Mouse (Mus musculus): ENCODE data around the gene Slc25a22. TPM values are rescaled to one million over a fixed set of nuclear protein-coding genes. Genes with fewer than 3 reads are reported as not detected.

Slc25a22 gene
- polyA plus RNA-seq, 1 experiment from 2014 or later, result 33.9 TPM

DNA sequence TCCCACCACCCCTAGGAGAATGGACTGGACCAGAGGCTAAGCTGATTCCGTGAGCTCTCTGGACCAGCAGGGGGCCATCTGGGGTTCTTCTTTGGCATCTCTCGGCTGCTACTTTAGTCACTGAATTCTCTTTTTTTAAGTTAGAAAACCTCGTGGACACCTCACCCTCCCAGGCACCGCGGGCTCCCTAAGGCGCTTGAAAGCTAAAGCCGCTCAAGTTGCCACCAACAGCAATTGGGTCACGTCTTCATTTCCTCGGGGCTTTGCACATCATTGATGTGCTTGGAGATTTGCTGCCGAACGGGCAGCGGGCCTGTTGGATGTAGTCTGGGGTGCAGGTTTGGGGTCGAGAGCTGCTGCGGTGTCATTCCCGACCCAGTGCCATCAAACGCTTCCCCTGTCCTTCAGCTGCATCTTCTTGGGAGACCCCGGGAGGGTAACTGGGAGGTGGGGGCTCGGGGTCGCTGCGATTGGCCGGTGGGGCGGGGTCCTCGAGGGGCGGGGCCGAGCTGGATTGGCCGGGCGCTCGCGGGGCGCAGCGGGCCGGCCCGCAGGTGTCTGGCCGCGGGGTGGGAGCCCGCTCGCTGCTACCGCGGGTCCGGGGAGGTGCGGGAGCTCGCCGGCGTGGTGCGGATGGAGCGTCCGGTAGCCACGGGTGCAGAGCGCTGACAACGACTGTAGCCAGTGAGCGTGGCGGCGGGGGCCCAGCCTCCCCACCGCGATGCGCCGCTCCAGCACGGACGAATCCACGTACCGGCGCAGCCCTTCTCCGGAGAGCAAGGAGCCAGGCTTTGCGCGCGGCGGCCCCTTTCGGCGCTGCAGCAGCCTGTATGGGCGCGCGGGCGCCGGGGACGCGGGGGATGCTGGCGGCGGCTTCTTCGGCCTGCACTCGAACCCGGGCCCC lies 44.1 kb upstream of the Slc25a22 start:
- Histone ChIP-seq H3K36me3 (ENCODE audit: control insufficient read depth, insufficient read depth, low read length) (no peaks in the 10 kb centered on the region), H3K4me2 (replicated peaks; ENCODE audit: low read depth, low read length) (peak overlapping the region; percentile 99), H3K9me3 (ENCODE audit: control insufficient read depth, low read length) (no peaks in the 10 kb centered on the region), H3K27ac (ENCODE audit: low read depth, low read length) (peak overlapping the region; percentile 17; the same call in 1 of the 2 replicates), H3K27me3 (ENCODE audit: control insufficient read depth, insufficient read depth, low read length) (peaks cover 16% of the 10 kb centered on the region), H3K4me1 (replicated peaks; ENCODE audit: control insufficient read depth, insufficient read depth, low read length) (peaks cover 5% of the 10 kb centered on the region; the same call in 1 of the 2 replicates), H3K4me3 (ENCODE audit: low read depth, low read length) (peak overlapping the region; percentile 62), H3K9ac (ENCODE audit: low read depth, low read length) (peak overlapping the region; percentile 62)
- WGBS, result under 1% methylated on average over 68 of the region's 81 CpGs
- peak; percentile 69 for ATAC-seq (ENCODE audit: low FRiP score)
- DNase-seq (ENCODE audit: low spot score), result peak; percentile 77

DNA sequence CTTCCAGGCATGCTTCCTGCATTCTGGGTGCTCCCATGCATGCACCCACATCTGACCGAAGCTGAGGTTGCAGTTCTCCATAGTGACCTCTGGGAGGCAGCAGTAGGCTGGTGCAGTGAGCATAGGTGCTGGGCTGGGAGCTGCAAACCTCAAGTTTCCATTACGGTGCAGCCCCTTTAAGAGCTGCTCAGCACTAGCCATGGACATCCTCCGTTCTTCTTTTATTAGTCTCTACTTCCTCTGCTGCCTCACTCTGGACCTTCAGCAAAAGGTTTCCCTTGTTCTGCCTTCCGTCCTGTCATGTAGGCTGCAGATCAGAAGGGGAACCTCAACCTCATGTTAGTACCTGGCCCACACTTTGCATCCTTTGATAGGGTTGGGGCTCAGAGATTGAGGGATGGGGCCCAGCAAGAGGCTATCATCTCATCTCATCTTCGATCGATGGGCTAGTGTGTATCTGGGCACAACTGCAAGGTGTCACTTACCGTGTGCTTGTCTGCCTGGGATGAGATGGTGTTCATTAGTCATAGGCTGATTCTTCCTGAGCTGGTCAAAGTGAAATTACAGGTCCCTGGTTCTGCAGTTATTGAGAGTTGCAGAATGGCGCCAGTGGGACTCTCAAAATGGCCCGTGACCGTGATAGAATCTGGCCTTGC lies 43.3 kb upstream of the Slc25a22 start:
- 12% methylated on average over 10 of the region's 10 CpGs for WGBS
- no peak overlapping the region for H3K27ac ChIP-seq (ENCODE audit: low read depth, low read length)
- no peaks in the 10 kb centered on the region for H3K36me3 ChIP-seq (ENCODE audit: control insufficient read depth, insufficient read depth, low read length)
- no peaks in the 10 kb centered on the region for H3K9me3 ChIP-seq (ENCODE audit: control insufficient read depth, low read length)
- ATAC-seq (ENCODE audit: low FRiP score) (peak; percentile 36; the same call in 1 of the 2 replicates), DNase-seq (ENCODE audit: low spot score) (peak; percentile 82)
- peaks cover 23% of the 10 kb centered on the region for H3K27me3 ChIP-seq (ENCODE audit: control insufficient read depth, insufficient read depth, low read length)
- H3K9ac ChIP-seq (ENCODE audit: low read depth, low read length), result no peak overlapping the region
- H3K4me1 ChIP-seq (replicated peaks; ENCODE audit: control insufficient read depth, insufficient read depth, low read length), result peaks cover 5% of the 10 kb centered on the region; the same call in 1 of the 2 replicates
- H3K4me3 ChIP-seq (ENCODE audit: low read depth, low read length), result peak overlapping the region; percentile 62
- H3K4me2 ChIP-seq (replicated peaks; ENCODE audit: low read depth, low read length), result peak overlapping the region; percentile 99

DNA sequence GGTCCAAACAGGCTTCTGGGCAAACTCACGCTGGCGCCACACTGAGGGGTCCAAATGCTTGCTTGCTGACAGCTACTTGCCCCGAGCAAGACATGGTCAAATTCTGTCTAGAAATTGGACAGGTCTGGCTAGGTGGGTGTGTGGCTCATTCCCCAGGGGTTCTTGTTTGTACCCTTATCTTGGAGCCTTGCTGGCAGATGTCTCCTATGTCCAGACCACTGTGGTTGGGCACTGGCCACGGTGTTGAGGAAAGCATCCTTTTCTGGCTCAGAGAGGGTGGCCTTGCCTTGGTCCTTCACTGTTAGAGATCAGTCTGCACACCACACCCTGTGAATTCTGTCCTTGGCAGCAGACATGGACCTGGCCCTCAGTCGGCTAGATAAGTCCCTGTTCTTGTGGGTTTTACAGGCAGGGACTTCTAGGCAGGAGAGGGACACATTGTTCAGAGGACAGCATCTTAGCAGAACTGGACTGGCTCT lies 40.6 kb upstream of the Slc25a22 start:
- Histone ChIP-seq H3K9ac (ENCODE audit: low read depth, low read length) (no peak overlapping the region), H3K27me3 (ENCODE audit: control insufficient read depth, insufficient read depth, low read length) (peaks cover 23% of the 10 kb centered on the region), H3K9me3 (ENCODE audit: control insufficient read depth, low read length) (no peaks in the 10 kb centered on the region), H3K4me1 (replicated peaks; ENCODE audit: control insufficient read depth, insufficient read depth, low read length) (peaks cover 9% of the 10 kb centered on the region; the same call in 1 of the 2 replicates), H3K36me3 (ENCODE audit: control insufficient read depth, insufficient read depth, low read length) (no peaks in the 10 kb centered on the region), H3K4me3 (ENCODE audit: low read depth, low read length) (no peak overlapping the region), H3K27ac (ENCODE audit: low read depth, low read length) (no peak overlapping the region), H3K4me2 (replicated peaks; ENCODE audit: low read depth, low read length) (no peak overlapping the region)
- DNase-seq (ENCODE audit: low spot score) (no peak), ATAC-seq (ENCODE audit: low FRiP score) (no peak)
- WGBS, result 80% methylated on average over 5 of the region's 5 CpGs

DNA sequence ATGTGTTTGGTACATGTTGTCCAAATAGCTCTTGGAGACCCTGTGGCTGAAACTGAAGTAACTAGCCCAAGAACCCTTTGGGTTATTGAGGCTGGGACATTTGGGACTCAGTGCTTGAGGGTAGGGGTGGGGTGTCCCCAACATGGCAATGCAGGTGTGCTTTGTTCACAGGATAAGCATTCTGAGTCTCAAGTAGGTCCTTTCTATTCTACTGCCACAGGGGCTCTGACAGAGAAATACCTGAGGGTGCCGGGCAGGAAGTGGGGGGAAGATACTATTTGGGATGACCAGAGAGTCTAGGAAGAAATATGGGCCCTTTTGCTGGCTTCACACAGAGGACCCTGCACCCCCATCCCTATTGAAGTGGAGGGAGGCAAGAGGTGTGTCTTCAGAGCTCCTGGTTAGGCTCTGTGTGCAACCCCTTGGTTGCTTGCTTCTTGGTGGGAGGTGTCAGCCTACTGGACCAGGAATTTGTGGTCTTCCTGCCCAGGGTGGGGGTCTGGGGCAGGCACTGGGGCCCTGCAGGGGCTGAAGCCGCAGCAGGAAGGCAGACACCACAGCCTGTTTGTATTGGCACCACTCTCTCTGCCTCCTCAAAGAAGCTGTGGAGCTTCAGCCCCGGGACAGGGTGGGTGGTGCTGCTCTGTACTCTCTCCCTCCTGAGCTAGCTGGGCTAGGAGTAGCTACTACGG lies 40.0 kb upstream of the Slc25a22 start:
- WGBS, result 65% methylated on average over 4 of the region's 4 CpGs

DNA sequence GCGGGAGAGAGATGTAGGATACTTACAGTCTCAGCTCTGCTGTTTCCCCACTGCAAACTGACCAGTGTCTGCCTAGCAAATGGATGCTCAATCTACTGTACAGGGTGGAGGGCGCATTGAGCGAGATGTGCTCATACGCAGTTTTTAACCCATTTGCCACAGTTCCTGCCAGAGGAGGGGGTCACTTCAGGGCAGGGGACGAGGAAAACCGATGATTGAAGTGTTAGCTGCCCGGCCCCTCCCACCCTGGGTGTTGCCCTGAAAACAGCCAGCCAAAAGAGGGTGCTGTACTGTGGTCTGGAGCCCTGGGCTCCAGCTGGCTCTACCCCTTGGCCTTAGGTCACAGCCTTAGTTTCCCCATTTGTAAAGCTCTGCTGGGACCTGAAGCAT lies 39.3 kb upstream of the Slc25a22 start:
- 17% methylated on average over 7 of the region's 7 CpGs for WGBS
- no peak overlapping the region for H3K4me3 ChIP-seq (ENCODE audit: low read depth, low read length)
- H3K9me3 ChIP-seq (ENCODE audit: control insufficient read depth, low read length), result no peaks in the 10 kb centered on the region
- H3K27me3 ChIP-seq (ENCODE audit: control insufficient read depth, insufficient read depth, low read length), result peaks cover 11% of the 10 kb centered on the region
- peaks cover 9% of the 10 kb centered on the region; the same call in 1 of the 2 replicates for H3K4me1 ChIP-seq (replicated peaks; ENCODE audit: control insufficient read depth, insufficient read depth, low read length)
- DNase-seq (ENCODE audit: low spot score), result no peak
- no peak overlapping the region for H3K9ac ChIP-seq (ENCODE audit: low read depth, low read length)
- H3K36me3 ChIP-seq (ENCODE audit: control insufficient read depth, insufficient read depth, low read length), result no peaks in the 10 kb centered on the region
- no peak for ATAC-seq (ENCODE audit: low FRiP score)
- no peak overlapping the region for H3K4me2 ChIP-seq (replicated peaks; ENCODE audit: low read depth, low read length)
- peak overlapping the region; percentile 39; the same call in 1 of the 2 replicates for H3K27ac ChIP-seq (ENCODE audit: low read depth, low read length)

More for the DNA sequence above, 40.0 kb upstream of the Slc25a22 start:
- H3K36me3 ChIP-seq (ENCODE audit: control insufficient read depth, insufficient read depth, low read length), result no peaks in the 10 kb centered on the region
- no peaks in the 10 kb centered on the region for H3K9me3 ChIP-seq (ENCODE audit: control insufficient read depth, low read length)
- no peak for ATAC-seq (ENCODE audit: low FRiP score)
- H3K4me2 ChIP-seq (replicated peaks; ENCODE audit: low read depth, low read length), result no peak overlapping the region
- H3K4me3 ChIP-seq (ENCODE audit: low read depth, low read length), result no peak overlapping the region
- H3K27ac ChIP-seq (ENCODE audit: low read depth, low read length), result no peak overlapping the region
- H3K9ac ChIP-seq (ENCODE audit: low read depth, low read length), result no peak overlapping the region
- H3K27me3 ChIP-seq (ENCODE audit: control insufficient read depth, insufficient read depth, low read length), result peaks cover 17% of the 10 kb centered on the region
- DNase-seq (ENCODE audit: low spot score), result no peak
- peaks cover 9% of the 10 kb centered on the region; the same call in 1 of the 2 replicates for H3K4me1 ChIP-seq (replicated peaks; ENCODE audit: control insufficient read depth, insufficient read depth, low read length)

DNA sequence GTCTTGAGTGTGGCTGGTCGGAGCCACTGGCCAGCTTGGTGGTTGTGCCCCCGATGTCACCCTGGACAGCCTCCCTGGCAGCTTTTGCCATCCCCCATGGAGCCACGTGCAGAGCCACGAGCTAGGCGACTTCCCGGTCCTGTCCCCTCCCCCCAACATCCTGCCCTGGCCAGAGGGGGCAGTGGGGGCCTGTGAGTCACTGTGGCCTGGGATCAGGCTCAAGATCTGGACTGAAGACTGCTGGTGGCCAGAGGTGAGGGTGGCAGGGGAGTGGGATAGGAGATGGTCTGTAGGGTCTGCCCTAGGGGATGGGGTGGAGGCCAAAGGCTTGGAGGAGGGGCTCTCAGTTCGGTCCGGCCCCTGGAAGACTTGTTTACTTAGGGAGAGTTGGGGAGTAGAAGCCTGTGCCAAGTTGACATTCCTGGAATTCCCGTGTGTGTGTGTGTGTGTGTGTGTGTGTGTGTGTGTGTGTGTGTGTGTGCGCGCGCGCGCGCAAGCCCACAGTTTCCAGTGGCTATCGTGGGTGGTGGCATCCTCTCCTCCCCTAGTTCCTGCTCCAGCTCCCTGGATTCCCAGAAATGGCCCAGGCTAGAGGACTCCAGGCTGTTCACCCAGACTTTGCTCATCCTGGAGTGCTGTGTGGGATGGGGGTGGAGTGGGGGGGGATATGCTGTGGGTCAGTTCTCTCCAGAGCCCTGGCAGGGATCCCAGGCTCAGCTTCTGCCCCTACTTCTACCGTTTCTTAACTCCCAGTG lies 38.7 kb upstream of the Slc25a22 start:
- Histone ChIP-seq H3K4me3 (ENCODE audit: low read depth, low read length) (peak overlapping the region; percentile 85), H3K9me3 (ENCODE audit: control insufficient read depth, low read length) (no peaks in the 10 kb centered on the region), H3K36me3 (ENCODE audit: control insufficient read depth, insufficient read depth, low read length) (peaks cover 1% of the 10 kb centered on the region; the same call in 1 of the 2 replicates), H3K27me3 (ENCODE audit: control insufficient read depth, insufficient read depth, low read length) (peaks cover 11% of the 10 kb centered on the region), H3K27ac (ENCODE audit: low read depth, low read length) (peak overlapping the region; percentile 39; the same call in 1 of the 2 replicates), H3K9ac (ENCODE audit: low read depth, low read length) (no peak overlapping the region), H3K4me2 (replicated peaks; ENCODE audit: low read depth, low read length) (peak overlapping the region; percentile 89), H3K4me1 (replicated peaks; ENCODE audit: control insufficient read depth, insufficient read depth, low read length) (peaks cover 9% of the 10 kb centered on the region; the same call in 1 of the 2 replicates)
- DNase-seq (ENCODE audit: low spot score) (peak; percentile 49), ATAC-seq (ENCODE audit: low FRiP score) (peak; percentile 31; the same call in 1 of the 2 replicates)
- WGBS, result 11% methylated on average over 15 of the region's 17 CpGs

DNA sequence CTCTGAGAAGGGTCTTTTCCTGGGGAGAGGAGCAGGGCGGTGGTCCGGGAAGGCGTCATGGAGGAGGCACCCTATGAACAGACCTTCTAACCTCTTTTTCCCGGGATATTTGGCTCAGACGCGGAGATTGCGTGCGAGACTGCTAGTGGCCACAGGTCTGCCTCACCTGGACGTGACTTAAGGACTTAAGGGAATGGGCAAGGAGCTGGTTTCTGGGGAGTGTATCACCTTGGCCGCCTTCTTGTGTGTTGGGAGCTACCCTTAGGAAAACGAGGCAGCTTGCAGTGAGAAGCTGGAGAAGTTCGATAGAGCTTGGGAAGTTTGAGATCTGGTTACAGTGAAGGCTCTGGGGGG lies 38.1 kb upstream of the Slc25a22 start:
- Histone ChIP-seq H3K36me3 (ENCODE audit: control insufficient read depth, insufficient read depth, low read length) (peaks cover 3% of the 10 kb centered on the region; the same call in 1 of the 2 replicates), H3K4me2 (replicated peaks; ENCODE audit: low read depth, low read length) (peak overlapping the region; percentile 89), H3K4me3 (ENCODE audit: low read depth, low read length) (peak overlapping the region; percentile 85), H3K9me3 (ENCODE audit: control insufficient read depth, low read length) (no peaks in the 10 kb centered on the region), H3K4me1 (replicated peaks; ENCODE audit: control insufficient read depth, insufficient read depth, low read length) (peaks cover 5% of the 10 kb centered on the region; the same call in 1 of the 2 replicates), H3K27ac (ENCODE audit: low read depth, low read length) (no peak overlapping the region), H3K9ac (ENCODE audit: low read depth, low read length) (peak overlapping the region; percentile 84), H3K27me3 (ENCODE audit: control insufficient read depth, insufficient read depth, low read length) (peaks cover 11% of the 10 kb centered on the region)
- ATAC-seq (ENCODE audit: low FRiP score), result no peak
- DNase-seq (ENCODE audit: low spot score), result no peak
- 1% methylated on average over 12 of the region's 12 CpGs for WGBS
